Mouse (Mus musculus): ENCODE results near the gene Rec114.

DNA sequence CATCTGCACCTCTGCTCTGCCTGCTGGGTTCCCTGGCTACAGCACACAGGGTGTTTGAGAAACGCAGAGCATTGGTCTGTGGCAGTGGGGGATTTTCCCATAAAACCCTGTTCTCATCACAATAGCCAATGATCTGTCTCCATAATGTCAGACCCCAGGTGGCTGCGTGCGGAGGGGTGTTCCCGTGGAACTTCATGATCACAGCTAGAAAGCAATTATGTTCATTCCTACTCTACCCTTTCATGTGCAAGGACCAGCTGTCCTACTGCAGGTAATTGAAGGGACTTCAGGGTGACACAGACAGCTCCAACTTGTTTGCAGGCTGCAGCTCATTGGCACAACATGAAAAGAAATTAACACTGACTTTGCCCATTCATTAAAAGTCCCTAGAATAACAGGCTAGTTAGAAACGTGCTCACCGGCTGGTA lies 3.6 kb upstream of the Rec114 start:
- no peak for TF ChIP-seq EP300 (IDR thresholded peaks at IDR 0.05; ENCODE audit: insufficient read depth, low read depth, low read length)
- no peak for TF ChIP-seq CTCF (IDR thresholded peaks at IDR 0.05)
- TF ChIP-seq POLR2A (IDR thresholded peaks at IDR 0.05; ENCODE audit: insufficient read depth, low read depth, low read length), result no peak

Data from heart, adult 2 months (tissue).